Mouse (Mus musculus) ES-E14 (cell line): ENCODE data around the gene Gm21972. TPM values are rescaled to one million over a fixed set of nuclear protein-coding genes. Genes with fewer than 3 reads are reported as not detected.

Source experiments
- DNase-seq: peaks from one replicate; pipeline ENCODE4 v3.0.0-alpha.2; 2013; ENCODE audit warnings: low read depth, low spot score
- H3K27ac ChIP-seq: 2 replicates; pipeline ENCODE4 v1.5.1; 2012; ENCODE audit warnings: low read depth, mild to moderate bottlenecking, low read length, moderate library complexity, mixed read lengths; ENCODE audit not compliant: poor library complexity, insufficient read depth, severe bottlenecking
- H3K36me3 ChIP-seq: 2 replicates; pipeline ENCODE4 v1.6.1; 2012; ENCODE audit warnings: mild to moderate bottlenecking, low read length, moderate library complexity, mixed read lengths; ENCODE audit not compliant: control insufficient read depth, poor library complexity, insufficient read depth, severe bottlenecking
- H3K4me1 ChIP-seq, 2 experiments: fragments of 150-350 bp in 1 of 2; sonication (generic) in 1 of 2; 2 replicates each; pipeline ENCODE4 v1.6.1; 2012; ENCODE audit warnings: low read length in 2 of 2, mild to moderate bottlenecking in 1 of 2, mixed read lengths in 1 of 2; ENCODE audit not compliant: control insufficient read depth in 2 of 2, insufficient read depth in 2 of 2, poor library complexity in 1 of 2
- H3K4me3 ChIP-seq, 2 experiments: fragments of 150-350 bp in 1 of 2; sonication (generic) in 1 of 2; 2 replicates each; pipeline ENCODE4 v1.5.1; 2012; ENCODE audit warnings: low read length in 2 of 2, low read depth in 1 of 2, mild to moderate bottlenecking in 1 of 2, mixed read lengths in 1 of 2; ENCODE audit not compliant: insufficient read depth in 1 of 2, poor library complexity in 1 of 2, severe bottlenecking in 1 of 2
- H3K9ac ChIP-seq: 2 replicates; pipeline ENCODE4 v1.6.1; 2012; ENCODE audit warnings: low read depth, mild to moderate bottlenecking, low read length, mixed read lengths; ENCODE audit not compliant: poor library complexity, insufficient read depth, severe bottlenecking
- H3K9me3 ChIP-seq: fragments of 150-350 bp; sonication (generic); 2 replicates; pipeline ENCODE4 v1.6.1; 2012; ENCODE audit warnings: low read depth, mild to moderate bottlenecking, low read length; ENCODE audit not compliant: control insufficient read depth, insufficient read depth
- CHD2 ChIP-seq: IDR thresholded peaks from 2 replicates; pipeline ENCODE4 v1.6.1; 2014; ENCODE audit warnings: mild to moderate bottlenecking, low read depth, low read length, inconsistent platforms
- HCFC1 ChIP-seq: IDR thresholded peaks from 2 replicates; pipeline ENCODE4 v1.6.1; 2012; ENCODE audit warnings: low read length, inconsistent platforms, borderline replicate concordance; ENCODE audit not compliant: insufficient read depth
- MAFK ChIP-seq: IDR thresholded peaks from 2 replicates; pipeline ENCODE4 v1.6.1; 2014; ENCODE audit warnings: mild to moderate bottlenecking, low read depth, low read length, inconsistent platforms; ENCODE audit not compliant: insufficient read depth
- ZC3H11A ChIP-seq: IDR thresholded peaks from 2 replicates; pipeline ENCODE4 v1.6.1; 2012; ENCODE audit warnings: low read depth, mild to moderate bottlenecking, inconsistent platforms, low read length, borderline replicate concordance
- ZNF384 ChIP-seq: IDR thresholded peaks from 2 replicates; pipeline ENCODE4 v1.6.1; 2012; ENCODE audit warnings: low read depth, low read length, inconsistent platforms
- in situ Hi-C, 2 experiments: fragments of 600-800 bp; cut with MboI; formaldehyde crosslinking; loops; one replicate each; pipeline ENCODE4 v1.15.1; 2025; ENCODE audit warnings: low sequenced_read_pairs in 2 of 2, inconsistent platforms in 1 of 2; ENCODE audit not compliant: unreplicated experiment in 2 of 2
- total RNA-seq: library from RNA; depleted of rRNA; stranded (reverse); fragments of 300-350 nt; gene quantifications from 2 replicates; pipeline ENCODE4 v1.2.3, GENCODE M21; 2012

The Gm21972 gene
- total RNA-seq, 1 experiment: not detected

- Histone ChIP-seq H3K9me3 (no peaks in the 10 kb centered on the region), H3K4me1 (no peaks in the 10 kb centered on the region), H3K9ac (no peak overlapping the region), H3K4me3 (no peak overlapping the region), H3K36me3 (peaks cover 17% of the 10 kb centered on the region), H3K27ac (no peak overlapping the region)
- TF ChIP-seq ZC3H11A (no peak), CHD2 (no peak), HCFC1 (no peak), ZNF384 (no peak), MAFK (no peak)
- in situ Hi-C loops: no loop called here
- DNase-seq: no peak
Observed at GRCm38 (mm10) chr1:86119549-86119948, 13.9 kb upstream of the Gm21972 start.

DNA sequence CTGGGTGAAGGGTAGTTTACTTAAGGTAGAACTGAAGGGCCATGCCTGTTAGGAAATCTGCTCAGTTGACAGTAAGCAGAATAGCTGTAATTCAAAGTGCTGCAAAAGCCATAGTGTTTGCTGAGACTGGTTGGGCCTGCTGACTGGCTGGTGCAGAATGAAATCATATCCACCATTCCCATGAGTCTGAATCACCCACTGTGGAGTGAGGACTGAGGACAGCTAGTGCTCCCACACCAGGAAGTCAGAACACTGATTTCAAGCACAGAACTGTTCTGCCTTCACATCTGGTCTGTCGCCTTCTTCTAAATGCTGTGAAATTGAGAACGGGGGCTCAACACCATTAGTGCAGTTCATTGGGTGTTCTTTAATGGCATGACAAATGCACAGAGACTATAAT lies 7.4 kb upstream of the Gm21972 start:
- in situ Hi-C loops: no loop called here
- Histone ChIP-seq H3K9me3 (no peaks in the 10 kb centered on the region), H3K36me3 (peaks cover 16% of the 10 kb centered on the region), H3K27ac (no peak overlapping the region), H3K9ac (no peak overlapping the region), H3K4me1 (no peaks in the 10 kb centered on the region), H3K4me3 (no peak overlapping the region)
- DNase-seq: no peak
- TF ChIP-seq ZC3H11A (no peak), CHD2 (no peak), MAFK (no peak), HCFC1 (no peak)

DNA sequence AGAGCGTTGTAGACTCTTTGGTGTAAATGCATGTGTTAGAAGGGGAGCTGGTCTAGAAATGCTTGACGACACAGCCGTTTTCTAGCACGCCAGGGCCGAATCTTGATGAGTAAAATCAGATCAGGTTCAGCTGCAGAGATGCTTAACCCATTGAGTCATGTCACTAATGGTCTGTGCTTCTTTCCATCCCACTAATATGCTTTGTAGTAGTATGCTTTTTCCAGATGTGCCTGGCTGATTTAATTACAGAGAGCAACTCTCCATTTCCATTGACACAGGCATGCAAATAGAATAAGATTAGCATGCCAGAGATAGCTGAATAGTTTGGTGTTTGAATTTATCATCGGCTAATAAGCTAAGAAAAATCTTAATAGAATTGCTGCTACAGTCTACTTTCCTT lies 1.9 kb downstream of the Gm21972 start:
- Histone ChIP-seq H3K4me1 (no peaks in the 10 kb centered on the region), H3K9me3 (no peaks in the 10 kb centered on the region), H3K9ac (no peak overlapping the region), H3K36me3 (peaks cover 21% of the 10 kb centered on the region), H3K4me3 (no peak overlapping the region), H3K27ac (no peak overlapping the region)
- TF ChIP-seq ZC3H11A: no peak
- in situ Hi-C loops: no loop called here
- DNase-seq: no peak

- no peak for TF ChIP-seq CHD2
- no peak for TF ChIP-seq HCFC1
- TF ChIP-seq MAFK: no peak
- TF ChIP-seq ZNF384: no peak
- no peak for TF ChIP-seq ZC3H11A
- Histone ChIP-seq H3K27ac (no peak overlapping the region), H3K9ac (no peak overlapping the region), H3K9me3 (no peaks in the 10 kb centered on the region), H3K4me1 (no peaks in the 10 kb centered on the region; a peak in 1 of 4 replicates), H3K36me3 (peaks cover 18% of the 10 kb centered on the region), H3K4me3 (no peak overlapping the region)
- no peak for DNase-seq
- in situ Hi-C loops: no loop called here
Observed at GRCm38 (mm10) chr1:86141081-86141480, 7.6 kb downstream of the Gm21972 start.

- Histone ChIP-seq H3K9ac (no peak overlapping the region), H3K36me3 (peaks cover 9% of the 10 kb centered on the region), H3K9me3 (no peaks in the 10 kb centered on the region), H3K4me3 (no peak overlapping the region), H3K27ac (no peak overlapping the region), H3K4me1 (no peaks in the 10 kb centered on the region; a peak in 1 of 4 replicates)
- TF ChIP-seq MAFK (no peak), HCFC1 (no peak), ZC3H11A (no peak), ZNF384 (no peak)
- in situ Hi-C loops: no loop called here
- DNase-seq: no peak
Observed at GRCm38 (mm10) chr1:86143165-86143564, 9.7 kb downstream of the Gm21972 start.
